Mouse (Mus musculus) left cerebral cortex, adult 11 months (tissue): ENCODE measurements at regions not wholly inside any gene's neighbourhood (a gene's known extent, or its start where the extent isn't known, plus 50 kb on each side); places are given as distances from the start of the nearest gene placed in this dataset.

Experiments
- DNase-seq: peaks from one replicate; pipeline ENCODE4 v3.0.0; 2022; ENCODE audit warnings: low spot score

- DNase-seq = no peak
These were observed 67.6 kb upstream of the 1700021F07Rik start for GRCm38 (mm10) chr2:173454741-173455140.

- DNase-seq = no peak
These were observed 67.2 kb upstream of the 1700021F07Rik start for GRCm38 (mm10) chr2:173455216-173455615.

DNA sequence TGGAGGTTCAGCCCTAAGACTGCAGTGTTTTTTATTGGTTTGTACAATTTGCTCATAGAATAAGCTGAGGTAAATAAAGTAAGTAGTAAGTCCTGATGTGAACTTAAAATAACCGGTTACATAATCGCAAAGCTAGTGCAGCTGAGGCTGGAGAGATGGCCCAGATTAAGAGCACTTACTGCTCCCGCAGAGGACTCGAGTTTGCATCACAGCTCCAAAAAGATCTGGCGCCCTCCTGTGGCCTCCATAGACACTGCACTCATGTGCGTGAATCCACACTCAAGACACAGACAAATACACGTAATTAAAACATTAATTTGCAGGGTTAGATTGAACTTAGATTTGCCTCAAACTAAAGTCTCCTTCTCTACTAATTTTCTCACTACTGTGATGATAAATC lies 66.3 kb upstream of the 1700021F07Rik start:
- DNase-seq = no peak

GRCm38 (mm10) chr2:173456924-173457623 lies 65.3 kb upstream of the 1700021F07Rik start:
- DNase-seq = no peak

- DNase-seq = no peak
These were observed 64.6 kb upstream of the 1700021F07Rik start for GRCm38 (mm10) chr2:173457624-173458320.

DNA sequence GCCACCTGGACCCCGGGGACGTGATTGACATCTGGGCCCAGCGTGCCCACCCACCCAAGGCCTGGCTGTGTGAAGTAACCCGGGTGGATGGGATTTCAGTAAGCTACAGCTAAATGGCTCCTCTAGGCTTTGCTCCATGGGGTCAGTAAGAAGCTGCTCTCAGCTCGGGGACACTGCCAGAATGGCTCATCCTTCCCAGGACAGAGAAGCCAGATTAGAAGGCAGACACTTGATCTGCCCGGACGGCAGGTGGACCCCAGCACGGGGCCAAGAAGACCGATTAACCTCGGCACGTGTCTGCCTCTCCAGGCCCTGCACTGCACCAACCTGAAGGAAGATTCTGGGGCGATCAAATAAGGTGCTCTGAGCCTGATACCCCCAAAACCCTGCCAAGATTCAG lies 63.5 kb upstream of the 1700021F07Rik start:
- no peak for DNase-seq

DNA sequence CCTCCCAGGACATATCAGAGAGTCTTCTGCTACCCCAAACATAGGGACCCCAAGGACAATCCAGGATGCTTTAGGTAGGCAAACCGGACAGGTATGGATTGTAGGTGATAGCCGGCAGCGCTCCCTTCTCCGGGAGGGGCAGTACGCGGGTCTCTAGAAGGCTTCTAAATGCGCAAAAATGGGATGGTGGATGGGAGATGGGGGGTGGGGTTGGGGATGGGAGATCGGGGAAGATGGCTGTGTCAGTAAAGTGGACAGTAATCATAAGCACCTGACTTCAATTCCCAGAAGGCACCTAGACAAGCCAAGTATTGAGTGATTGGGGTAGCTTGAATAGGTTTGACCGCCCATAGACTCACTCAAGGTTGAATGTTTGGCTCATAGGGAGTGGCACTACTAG lies 59.1 kb upstream of the 1700021F07Rik start:
- DNase-seq = no peak

GRCm38 (mm10) chr2:173464562-173464961 lies 57.8 kb upstream of the 1700021F07Rik start:
- DNase-seq = no peak

DNA sequence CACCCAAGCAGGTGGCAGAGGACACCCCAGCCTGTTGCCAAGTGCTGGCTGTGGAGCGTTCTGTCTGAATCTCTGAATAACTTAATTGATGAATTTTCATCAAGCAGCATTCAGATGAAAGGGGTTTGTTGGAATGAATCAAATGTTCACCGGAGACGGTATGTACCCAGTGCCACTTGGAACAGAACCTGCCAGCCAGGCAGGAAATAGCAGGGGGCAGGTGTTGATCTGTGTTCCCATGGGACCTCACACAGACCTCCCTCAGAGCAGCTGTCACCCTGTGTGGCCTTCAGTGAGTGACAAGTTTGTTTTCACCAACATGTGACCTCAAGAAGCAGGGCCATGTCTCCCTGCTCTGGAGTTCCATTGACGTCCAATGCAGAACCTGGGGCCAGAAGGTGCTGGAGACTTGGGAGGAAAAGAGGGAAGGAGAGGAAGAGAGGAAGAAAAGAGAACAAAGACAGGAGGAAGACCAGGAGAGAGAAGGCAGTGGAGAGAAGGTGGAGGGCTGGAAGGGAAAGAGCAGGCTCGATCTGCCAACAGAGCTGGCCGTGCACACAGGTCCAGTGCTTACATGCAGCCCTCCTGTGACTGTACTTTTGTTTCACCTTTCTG lies 57.3 kb upstream of the 1700021F07Rik start:
- no peak for DNase-seq

- DNase-seq = no peak
These were observed 54.2 kb upstream of the 1700021F07Rik start for GRCm38 (mm10) chr2:173468136-173468535.

DNA sequence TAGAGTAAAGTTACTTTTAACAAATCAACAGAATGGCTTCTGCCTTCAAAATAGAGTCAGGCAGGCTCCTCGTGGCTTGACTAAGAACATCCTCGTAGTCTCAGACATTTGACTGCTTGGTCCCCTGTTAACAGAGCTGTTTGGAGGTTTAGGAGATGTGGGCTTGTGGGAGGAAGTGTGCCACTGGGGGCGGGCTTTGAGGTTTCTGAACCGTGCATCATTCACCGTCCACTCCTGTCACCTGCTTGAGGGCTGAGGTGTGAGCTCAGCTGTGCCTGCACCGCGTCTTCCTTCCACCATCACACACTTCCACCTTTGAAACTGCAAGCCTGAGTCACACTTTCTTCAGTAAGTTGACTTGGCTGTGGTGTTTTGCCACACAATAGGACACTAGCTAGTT lies 52.6 kb upstream of the 1700021F07Rik start:
- DNase-seq = no peak
